Mouse (Mus musculus): Measurements from ENCODE around the gene Zfp367.
A peak's percentile ranks its signal among the peaks of the same experiment; 100 is the strongest.

DNA sequence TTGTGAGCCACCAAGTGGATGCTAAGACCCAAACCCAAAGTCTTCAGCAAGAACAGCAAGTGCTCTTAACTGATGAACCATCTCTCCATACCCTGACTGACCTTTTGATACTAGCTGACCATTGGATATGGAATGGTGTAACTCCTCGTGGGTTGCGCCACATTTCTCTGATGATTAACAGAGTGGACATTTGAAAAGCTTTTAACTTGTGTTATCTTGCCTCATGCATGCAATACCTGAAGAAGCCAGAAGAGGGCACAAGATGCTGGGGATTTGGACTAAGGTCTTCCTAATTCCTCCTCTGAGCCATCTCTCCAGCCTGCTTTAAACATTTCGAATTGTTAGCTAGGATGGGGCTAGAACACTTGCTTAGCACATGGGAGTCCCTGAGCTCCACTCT is 27.9 kb upstream of the Zfp367 start:
- peak; percentile 33; the same call in 1 of the 2 replicates for TF ChIP-seq EP300 (IDR thresholded peaks at IDR 0.05; ENCODE audit: low read depth)
- peak; percentile 83 for TF ChIP-seq CTCF (IDR thresholded peaks at IDR 0.05; ENCODE audit: low read depth)

Data from liver, postnatal 0 days (tissue).